In the genomic region with DNA sequence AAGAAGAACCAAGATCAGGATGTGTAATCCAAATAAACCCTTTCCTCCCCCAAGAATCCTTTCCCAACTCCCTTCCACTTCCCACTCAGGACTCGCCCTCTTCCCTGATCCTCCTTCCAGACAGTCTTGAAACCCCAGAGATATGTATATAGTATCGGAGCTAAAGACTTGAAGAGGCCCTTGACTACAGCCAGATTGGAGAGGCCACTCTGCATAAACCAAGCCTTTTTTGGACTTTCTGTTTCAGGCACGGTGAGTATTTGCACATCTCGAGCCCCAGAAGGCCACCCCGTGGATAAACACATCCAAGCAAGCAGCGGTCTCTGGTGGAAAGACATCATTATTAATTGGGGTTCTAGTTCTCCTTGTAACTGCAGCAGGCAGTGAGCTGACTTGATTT, we compare ENCODE assay signal across 24 mouse cellular contexts.
A peak's percentile ranks its signal among the peaks of the same experiment; 100 is the strongest.
DNase-seq lines count a peak whose midpoint lies in the region; ATAC-seq and TF ChIP-seq lines count a peak whose summit lies in the region.
"Had no signal": no experiment of that assay in that cellular context is flagged by ENCODE, and none has a peak within 500 bp of the region (broad histone marks: within the 10 kb centered on the region; RNA-seq: fewer than 3 reads in every experiment).

No protein-coding gene starts in this region.

- H3K4me1 ChIP-seq in intestine, postnatal 0 days (replicated peaks; ENCODE audit: control insufficient read depth, insufficient read depth, low read length), result no peaks in the 10 kb centered on the region
- no peaks in the 10 kb centered on the region for H3K4me1 ChIP-seq in intestine, embryonic 15.5 days (replicated peaks)
- peaks cover 24% of the 10 kb centered on the region for H3K4me1 ChIP-seq in lung, embryonic 15.5 days
- peaks cover 17% of the 10 kb centered on the region for H3K4me1 ChIP-seq in lung, postnatal 0 days (ENCODE audit: insufficient read depth, low read depth, low read length)
- H3K4me1 ChIP-seq in stomach, embryonic 16.5 days (ENCODE audit: control insufficient read depth, insufficient read depth, low read length), result no peaks in the 10 kb centered on the region
- H3K4me1 ChIP-seq: forebrain, embryonic 13.5 days had no signal

- H3K9ac ChIP-seq in intestine, postnatal 0 days (ENCODE audit: low read depth, low read length), result no peak overlapping the region
- H3K9ac ChIP-seq in intestine, embryonic 15.5 days, result no peak overlapping the region
- H3K9ac ChIP-seq in lung, embryonic 15.5 days, result no peak overlapping the region
- H3K9ac ChIP-seq in lung, postnatal 0 days (replicated peaks; ENCODE audit: low read depth), result no peak overlapping the region
- no peak overlapping the region for H3K9ac ChIP-seq in stomach, embryonic 16.5 days (ENCODE audit: low read length)
- H3K9ac ChIP-seq: embryonic facial prominence, embryonic 12.5 days; forebrain, embryonic 13.5 days; heart, embryonic 12.5 days; hindbrain, embryonic 12.5 days; limb, embryonic 15.5 days; liver, embryonic 14.5 days; neural tube, embryonic 15.5 days had no signal

- WGBS in intestine, postnatal 0 days, result 56% methylated on average over 6 of the region's 6 CpGs
- WGBS in intestine, embryonic 15.5 days, result 44% methylated on average over 6 of the region's 6 CpGs
- 44% methylated on average over 6 of the region's 6 CpGs for WGBS in lung, embryonic 15.5 days
- WGBS in lung, postnatal 0 days, result 49% methylated on average over 6 of the region's 6 CpGs
- WGBS in stomach, embryonic 16.5 days, result 57% methylated on average over 6 of the region's 6 CpGs

- no peak overlapping the region for H3K4me2 ChIP-seq in intestine, postnatal 0 days (replicated peaks; ENCODE audit: low read depth)
- H3K4me2 ChIP-seq in intestine, embryonic 15.5 days (replicated peaks), result no peak overlapping the region
- H3K4me2 ChIP-seq in lung, embryonic 15.5 days, result no peak overlapping the region
- no peak overlapping the region for H3K4me2 ChIP-seq in lung, postnatal 0 days (replicated peaks; ENCODE audit: low read depth, low read length)
- H3K4me2 ChIP-seq in stomach, embryonic 16.5 days (ENCODE audit: low read depth, low read length), result no peak overlapping the region
- H3K4me2 ChIP-seq: embryonic facial prominence, embryonic 12.5 days; forebrain, embryonic 13.5 days; heart, embryonic 12.5 days; hindbrain, embryonic 12.5 days; limb, embryonic 15.5 days; midbrain, embryonic 11.5 days; neural tube, embryonic 15.5 days had no signal

- no peaks in the 10 kb centered on the region for H3K9me3 ChIP-seq in intestine, postnatal 0 days (ENCODE audit: control insufficient read depth)
- no peaks in the 10 kb centered on the region for H3K9me3 ChIP-seq in intestine, embryonic 15.5 days
- H3K9me3 ChIP-seq in lung, embryonic 15.5 days, result no peaks in the 10 kb centered on the region
- H3K9me3 ChIP-seq in lung, postnatal 0 days (ENCODE audit: low read length), result no peaks in the 10 kb centered on the region
- H3K9me3 ChIP-seq in stomach, embryonic 16.5 days (replicated peaks; ENCODE audit: control insufficient read depth, low read length), result no peaks in the 10 kb centered on the region
- H3K9me3 ChIP-seq: embryonic facial prominence, embryonic 12.5 days; forebrain, embryonic 13.5 days; heart, embryonic 12.5 days; hindbrain, embryonic 12.5 days; limb, embryonic 15.5 days; neural tube, embryonic 15.5 days had no signal

- H3K27me3 ChIP-seq in intestine, postnatal 0 days (replicated peaks; ENCODE audit: control insufficient read depth, insufficient read depth, low read length), result no peaks in the 10 kb centered on the region
- no peaks in the 10 kb centered on the region; the same call in 1 of the 2 replicates for H3K27me3 ChIP-seq in intestine, embryonic 15.5 days (replicated peaks)
- no peaks in the 10 kb centered on the region for H3K27me3 ChIP-seq in lung, embryonic 15.5 days
- no peaks in the 10 kb centered on the region for H3K27me3 ChIP-seq in lung, postnatal 0 days (replicated peaks; ENCODE audit: insufficient read depth, low read length)
- H3K27me3 ChIP-seq in stomach, embryonic 16.5 days (ENCODE audit: control insufficient read depth, insufficient read depth, low read length), result no peaks in the 10 kb centered on the region
- H3K27me3 ChIP-seq: embryonic facial prominence, embryonic 12.5 days; forebrain, embryonic 13.5 days; heart, embryonic 12.5 days; hindbrain, embryonic 12.5 days; limb, embryonic 15.5 days; neural tube, embryonic 15.5 days had no signal

- no peak overlapping the region for H3K27ac ChIP-seq in intestine, postnatal 0 days (ENCODE audit: low read depth, low read length)
- no peak overlapping the region for H3K27ac ChIP-seq in intestine, embryonic 15.5 days
- H3K27ac ChIP-seq in lung, embryonic 15.5 days, result peak overlapping the region; percentile 49
- H3K27ac ChIP-seq in lung, postnatal 0 days (ENCODE audit: low read length), result peak overlapping the region; percentile 43; the same call in 1 of the 2 replicates
- H3K27ac ChIP-seq in stomach, embryonic 16.5 days (ENCODE audit: low read length), result peak overlapping the region; percentile 52
- H3K27ac ChIP-seq: embryonic facial prominence, embryonic 12.5 days; forebrain, embryonic 13.5 days; hindbrain, embryonic 12.5 days; limb, embryonic 15.5 days; liver, embryonic 14.5 days; neural tube, embryonic 15.5 days had no signal

- peak; percentile 51 for TF ChIP-seq EP300 in lung, postnatal 0 days (IDR thresholded peaks at IDR 0.05)

- peak; percentile 78 for DNase-seq in lung, postnatal 0 days (ENCODE audit: low spot score)
- DNase-seq in urinary bladder, adult 2 months (ENCODE audit: low spot score), result no peak
- no peak for DNase-seq in spleen, postnatal 14 days (ENCODE audit: low spot score in 2 of 2)
- DNase-seq: adrenal gland, adult 8-10 months; cerebellum, adult 11-12 months; cerebellum, postnatal 10 days; heart, postnatal 14 days; kidney, postnatal 36 days; right cerebral cortex, adult 18-20 months; right cerebral cortex, postnatal 4 days had no signal

- TF ChIP-seq CTCF in intestine, postnatal 0 days (IDR thresholded peaks at IDR 0.05; ENCODE audit: low read depth), result peak; percentile 26
- peak; percentile 39; the same call in 1 of the 2 replicates for TF ChIP-seq CTCF in lung, postnatal 0 days (IDR thresholded peaks at IDR 0.05)

- no peak for ATAC-seq in intestine, postnatal 0 days
- ATAC-seq in intestine, embryonic 15.5 days, result no peak
- no peak for ATAC-seq in lung, embryonic 15.5 days (ENCODE audit: borderline replicate concordance, extremely low read depth, low FRiP score, low TSS enrichment)
- ATAC-seq in lung, postnatal 0 days, result peak; percentile 83
- ATAC-seq in stomach, embryonic 16.5 days (ENCODE audit: insufficient read depth, low FRiP score), result no peak
- ATAC-seq: activated CD4-positive, CD25-positive, alpha-beta regulatory T cell, adult 4 months; forebrain, embryonic 13.5 days; inflammation-experienced regulatory T-cells, adult 6 months had no signal

- no peak overlapping the region for H3K4me3 ChIP-seq in intestine, postnatal 0 days (ENCODE audit: low read depth, low read length)
- no peak overlapping the region for H3K4me3 ChIP-seq in intestine, embryonic 15.5 days (replicated peaks)
- no peak overlapping the region for H3K4me3 ChIP-seq in lung, embryonic 15.5 days
- H3K4me3 ChIP-seq in lung, postnatal 0 days (ENCODE audit: low read depth, low read length), result no peak overlapping the region
- no peak overlapping the region for H3K4me3 ChIP-seq in stomach, embryonic 16.5 days (replicated peaks; ENCODE audit: low read length)
- H3K4me3 ChIP-seq: embryonic facial prominence, embryonic 12.5 days; forebrain, embryonic 13.5 days; heart, embryonic 12.5 days; hindbrain, embryonic 12.5 days; limb, embryonic 15.5 days; neural tube, embryonic 15.5 days had no signal

- H3K36me3 ChIP-seq in intestine, postnatal 0 days (ENCODE audit: control insufficient read depth, insufficient read depth), result no peaks in the 10 kb centered on the region
- no peaks in the 10 kb centered on the region for H3K36me3 ChIP-seq in intestine, embryonic 15.5 days
- no peaks in the 10 kb centered on the region for H3K36me3 ChIP-seq in lung, embryonic 15.5 days
- no peaks in the 10 kb centered on the region for H3K36me3 ChIP-seq in lung, postnatal 0 days (ENCODE audit: insufficient read depth, low read length)
- no peaks in the 10 kb centered on the region for H3K36me3 ChIP-seq in stomach, embryonic 16.5 days (ENCODE audit: control insufficient read depth, insufficient read depth, low read length)
- H3K36me3 ChIP-seq: embryonic facial prominence, embryonic 12.5 days; heart, embryonic 12.5 days; hindbrain, embryonic 12.5 days; limb, embryonic 15.5 days; neural tube, embryonic 15.5 days had no signal

Comparison
In these comparisons a context has a peak if more than half of its experiments do, and no peak if none do; other contexts are left out.
1. H3K27ac ChIP-seq: peak in lung, embryonic 15.5 days (single experiment), lung, postnatal 0 days (single experiment) and stomach, embryonic 16.5 days (single experiment); none in intestine, postnatal 0 days (single experiment) and intestine, embryonic 15.5 days (single experiment).